Mouse (Mus musculus) liver, postnatal 0 days (tissue): ENCODE measurements around the gene Mybbp1a.

Experiments
- CTCF ChIP-seq: sonication (generic); IDR thresholded peaks from 2 replicates; pipeline ENCODE4 v1.5.1; 2016; ENCODE audit warnings: antibody characterized with exemption, low read depth
- EP300 ChIP-seq: IDR thresholded peaks from 2 replicates; pipeline ENCODE4 v1.6.1; 2016; ENCODE audit warnings: antibody characterized with exemption, low read depth, mild to moderate bottlenecking

DNA sequence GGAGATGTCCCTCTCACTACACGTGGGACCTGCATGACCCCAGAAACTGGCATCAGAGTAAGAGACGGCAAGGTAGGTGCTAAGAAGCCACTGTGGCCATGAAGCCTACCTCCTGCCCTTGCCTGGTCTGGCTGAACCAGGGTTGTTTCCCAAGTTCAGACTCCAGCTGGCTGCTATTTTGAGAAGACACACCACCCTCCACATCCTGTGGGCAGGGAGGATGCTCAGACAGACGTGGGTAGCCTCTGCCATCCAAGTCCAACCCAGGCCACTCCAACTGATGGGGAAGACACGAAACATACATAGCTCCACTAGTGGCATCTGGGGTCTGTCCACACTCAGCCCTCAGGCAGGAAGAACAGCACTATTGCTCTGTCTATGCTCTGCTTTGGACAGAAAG lies 28.8 kb downstream of the Mybbp1a start:
- no peak for TF ChIP-seq CTCF
- TF ChIP-seq EP300 = no peak
